Mouse (Mus musculus): ENCODE data around the gene Ubash3b. TPM values are rescaled to one million over a fixed set of nuclear protein-coding genes. Genes with fewer than 3 reads are reported as not detected.
A peak's percentile ranks its signal among the peaks of the same experiment; 100 is the strongest.

Ubash3b gene
- polyA plus RNA-seq, 1 experiment from 2014 or later, result 8.5 TPM

- ATAC-seq (ENCODE audit: extremely low read depth, insufficient number of reproducible peaks, low FRiP score, low TSS enrichment), result no peak
- H3K27ac ChIP-seq (replicated peaks), result no peak overlapping the region
- 75% methylated on average over 8 of the region's 8 CpGs for WGBS
- H3K27me3 ChIP-seq (replicated peaks), result no peaks in the 10 kb centered on the region
- H3K4me1 ChIP-seq, result peaks cover 18% of the 10 kb centered on the region
- no peak overlapping the region for H3K4me3 ChIP-seq
- no peaks in the 10 kb centered on the region for H3K9me3 ChIP-seq
- no peak overlapping the region for H3K4me2 ChIP-seq
- H3K36me3 ChIP-seq, result peaks cover 1% of the 10 kb centered on the region; the same call in 1 of the 2 replicates
- no peak overlapping the region for H3K9ac ChIP-seq
These were observed 30.9 kb downstream of the Ubash3b start for GRCm38 (mm10) chr9:41130563-41130962.

- ATAC-seq (ENCODE audit: extremely low read depth, insufficient number of reproducible peaks, low FRiP score, low TSS enrichment), result no peak
- peaks cover 4% of the 10 kb centered on the region; the same call in 1 of the 2 replicates for H3K36me3 ChIP-seq
- H3K4me3 ChIP-seq, result no peak overlapping the region
- no peaks in the 10 kb centered on the region for H3K27me3 ChIP-seq (replicated peaks)
- no peaks in the 10 kb centered on the region for H3K9me3 ChIP-seq
- 61% methylated on average over 10 of the region's 10 CpGs for whole genome bisulfite sequencing
- H3K9ac ChIP-seq, result 0 out of 2 replicates have a peak overlapping the region, but pooled peaks have one; percentile 9
- H3K27ac ChIP-seq (replicated peaks), result no peak overlapping the region
- peaks cover 18% of the 10 kb centered on the region for H3K4me1 ChIP-seq
- no peak overlapping the region for H3K4me2 ChIP-seq
These were observed 31.6 kb downstream of the Ubash3b start for GRCm38 (mm10) chr9:41129802-41130480.

- Histone ChIP-seq H3K9me3 (no peaks in the 10 kb centered on the region), H3K36me3 (peaks cover 4% of the 10 kb centered on the region; the same call in 1 of the 2 replicates), H3K27ac (replicated peaks) (no peak overlapping the region), H3K4me2 (no peak overlapping the region), H3K9ac (no peak overlapping the region), H3K4me3 (no peak overlapping the region), H3K4me1 (peaks cover 18% of the 10 kb centered on the region), H3K27me3 (replicated peaks) (no peaks in the 10 kb centered on the region)
- WGBS, result 97% methylated on average over 3 of the region's 3 CpGs
- no peak for ATAC-seq (ENCODE audit: extremely low read depth, insufficient number of reproducible peaks, low FRiP score, low TSS enrichment)
These were observed 32.2 kb downstream of the Ubash3b start for GRCm38 (mm10) chr9:41129273-41129672.

- Histone ChIP-seq H3K9ac (no peak overlapping the region), H3K4me3 (no peak overlapping the region), H3K4me1 (peaks cover 33% of the 10 kb centered on the region), H3K36me3 (peaks cover 4% of the 10 kb centered on the region; the same call in 1 of the 2 replicates), H3K4me2 (no peak overlapping the region), H3K27ac (replicated peaks) (no peak overlapping the region), H3K27me3 (replicated peaks) (no peaks in the 10 kb centered on the region), H3K9me3 (no peaks in the 10 kb centered on the region)
- no peak for ATAC-seq (ENCODE audit: extremely low read depth, insufficient number of reproducible peaks, low FRiP score, low TSS enrichment)
- 73% methylated on average over 3 of the region's 3 CpGs for WGBS
These were observed 34.8 kb downstream of the Ubash3b start for GRCm38 (mm10) chr9:41126723-41127122.

GRCm38 (mm10) chr9:41124305-41124704, 37.2 kb downstream of the Ubash3b start:
- 90% methylated on average over 6 of the region's 6 CpGs for WGBS
- peaks cover 46% of the 10 kb centered on the region for H3K4me1 ChIP-seq

GRCm38 (mm10) chr9:41122390-41123110, 38.9 kb downstream of the Ubash3b start:
- Histone ChIP-seq H3K27ac (replicated peaks) (peak overlapping the region; percentile 48), H3K4me3 (no peak overlapping the region), H3K27me3 (replicated peaks) (no peaks in the 10 kb centered on the region), H3K9ac (no peak overlapping the region), H3K36me3 (peaks cover 4% of the 10 kb centered on the region; the same call in 1 of the 2 replicates), H3K4me2 (no peak overlapping the region), H3K4me1 (peaks cover 63% of the 10 kb centered on the region), H3K9me3 (no peaks in the 10 kb centered on the region)
- 53% methylated on average over 11 of the region's 11 CpGs for WGBS
- no peak for ATAC-seq (ENCODE audit: extremely low read depth, insufficient number of reproducible peaks, low FRiP score, low TSS enrichment)

More at GRCm38 (mm10) chr9:41124305-41124704, 37.2 kb downstream of the Ubash3b start:
- no peak for ATAC-seq (ENCODE audit: extremely low read depth, insufficient number of reproducible peaks, low FRiP score, low TSS enrichment)
- H3K27me3 ChIP-seq (replicated peaks), result no peaks in the 10 kb centered on the region
- peaks cover 4% of the 10 kb centered on the region; the same call in 1 of the 2 replicates for H3K36me3 ChIP-seq
- H3K4me3 ChIP-seq, result no peak overlapping the region
- H3K27ac ChIP-seq (replicated peaks), result no peak overlapping the region
- H3K9me3 ChIP-seq, result no peaks in the 10 kb centered on the region
- H3K9ac ChIP-seq, result no peak overlapping the region
- H3K4me2 ChIP-seq, result no peak overlapping the region

GRCm38 (mm10) chr9:41121701-41122354, 39.7 kb downstream of the Ubash3b start:
- no peaks in the 10 kb centered on the region for H3K27me3 ChIP-seq (replicated peaks)
- peaks cover 4% of the 10 kb centered on the region; the same call in 1 of the 2 replicates for H3K36me3 ChIP-seq
- no peak for ATAC-seq (ENCODE audit: extremely low read depth, insufficient number of reproducible peaks, low FRiP score, low TSS enrichment)
- H3K4me1 ChIP-seq, result peaks cover 68% of the 10 kb centered on the region
- WGBS, result 86% methylated on average over 6 of the region's 6 CpGs
- peak overlapping the region; percentile 48 for H3K27ac ChIP-seq (replicated peaks)
- H3K4me2 ChIP-seq, result no peak overlapping the region
- H3K9ac ChIP-seq, result no peak overlapping the region
- H3K9me3 ChIP-seq, result no peaks in the 10 kb centered on the region
- no peak overlapping the region for H3K4me3 ChIP-seq

GRCm38 (mm10) chr9:41119958-41120357, 41.5 kb downstream of the Ubash3b start:
- 55% methylated on average over 6 of the region's 6 CpGs for WGBS
- H3K4me1 ChIP-seq, result peaks cover 62% of the 10 kb centered on the region

GRCm38 (mm10) chr9:41118065-41118464, 43.4 kb downstream of the Ubash3b start:
- Histone ChIP-seq H3K9ac (no peak overlapping the region; the same call in 1 of the 2 replicates), H3K9me3 (no peaks in the 10 kb centered on the region), H3K36me3 (no peaks in the 10 kb centered on the region), H3K4me3 (no peak overlapping the region), H3K4me2 (no peak overlapping the region), H3K4me1 (peaks cover 62% of the 10 kb centered on the region), H3K27ac (replicated peaks) (0 out of 2 replicates have a peak overlapping the region, but pooled peaks have one; percentile 42), H3K27me3 (replicated peaks) (no peaks in the 10 kb centered on the region)
- 32% methylated on average over 7 of the region's 7 CpGs for WGBS
- no peak for ATAC-seq (ENCODE audit: extremely low read depth, insufficient number of reproducible peaks, low FRiP score, low TSS enrichment)

More at GRCm38 (mm10) chr9:41119958-41120357, 41.5 kb downstream of the Ubash3b start:
- H3K4me2 ChIP-seq, result no peak overlapping the region
- H3K27me3 ChIP-seq (replicated peaks), result no peaks in the 10 kb centered on the region
- no peak overlapping the region for H3K27ac ChIP-seq (replicated peaks)
- H3K9ac ChIP-seq, result no peak overlapping the region
- H3K4me3 ChIP-seq, result no peak overlapping the region
- H3K36me3 ChIP-seq, result no peaks in the 10 kb centered on the region
- ATAC-seq (ENCODE audit: extremely low read depth, insufficient number of reproducible peaks, low FRiP score, low TSS enrichment), result no peak
- H3K9me3 ChIP-seq, result no peaks in the 10 kb centered on the region

- Histone ChIP-seq H3K9ac (no peak overlapping the region), H3K27ac (replicated peaks) (no peak overlapping the region), H3K9me3 (no peaks in the 10 kb centered on the region), H3K4me1 (peaks cover 52% of the 10 kb centered on the region), H3K36me3 (no peaks in the 10 kb centered on the region), H3K4me3 (no peak overlapping the region), H3K4me2 (no peak overlapping the region), H3K27me3 (replicated peaks) (no peaks in the 10 kb centered on the region)
- ATAC-seq (ENCODE audit: extremely low read depth, insufficient number of reproducible peaks, low FRiP score, low TSS enrichment), result no peak
- 84% methylated on average over 12 of the region's 12 CpGs for WGBS
These were observed 45.4 kb downstream of the Ubash3b start for GRCm38 (mm10) chr9:41116126-41116525.

GRCm38 (mm10) chr9:41114367-41114766, 47.1 kb downstream of the Ubash3b start:
- H3K4me3 ChIP-seq, result no peak overlapping the region
- H3K27me3 ChIP-seq (replicated peaks), result no peaks in the 10 kb centered on the region
- no peaks in the 10 kb centered on the region for H3K36me3 ChIP-seq
- no peak overlapping the region for H3K4me2 ChIP-seq
- H3K27ac ChIP-seq (replicated peaks), result no peak overlapping the region
- ATAC-seq (ENCODE audit: extremely low read depth, insufficient number of reproducible peaks, low FRiP score, low TSS enrichment), result no peak
- WGBS, result 89% methylated on average over 9 of the region's 9 CpGs
- H3K4me1 ChIP-seq, result peaks cover 44% of the 10 kb centered on the region
- no peaks in the 10 kb centered on the region for H3K9me3 ChIP-seq
- H3K9ac ChIP-seq, result no peak overlapping the region
